Mouse (Mus musculus): ENCODE results near the gene Cand1.

DNA sequence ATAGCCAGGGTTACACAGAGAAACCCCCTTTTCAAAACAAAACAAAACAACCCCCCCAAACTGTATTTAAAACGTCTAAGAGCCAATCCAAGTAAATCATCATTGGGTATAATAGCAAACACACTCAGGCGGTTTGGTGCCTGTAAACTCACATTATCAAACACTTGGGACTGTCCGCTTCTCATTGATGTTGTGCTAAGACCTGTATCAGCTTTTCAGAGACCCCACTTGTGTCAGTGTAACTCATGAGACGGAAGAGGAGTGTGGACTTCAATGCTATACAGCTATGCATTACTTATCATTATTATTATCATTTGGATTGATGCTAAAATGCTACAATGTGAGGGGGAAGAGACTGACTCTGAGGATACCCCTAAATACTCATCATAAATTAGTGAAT is 18.0 kb upstream of the Cand1 start:
- TF ChIP-seq POLR2A (IDR thresholded peaks at IDR 0.05; ENCODE audit: insufficient read depth, low read depth, low read length): no peak
- TF ChIP-seq EP300 (IDR thresholded peaks at IDR 0.05; ENCODE audit: insufficient read depth, low read depth, low read length): no peak

Data from heart, adult 2 months (tissue).